Comparison of ENCODE assay signal across 8 mouse cellular contexts in genomic region chr13:83503919-83504318, GRCm38 (mm10). TPM values are rescaled to one million over a fixed set of nuclear protein-coding genes. Genes with fewer than 3 reads are reported as not detected.
DNase-seq lines count a peak whose midpoint lies in the region; ATAC-seq lines count a peak whose summit lies in the region.

Mef2c (plus strand) TSS chr13:83504034.

- no peak for ATAC-seq in forebrain, embryonic 14.5 days
- no peak for ATAC-seq in hematopoietic stem cell, adult 5-6 weeks (replicated peaks in 1 of 2; ENCODE audit: insufficient read depth in 1 of 2, low FRiP score in 2 of 2, low TSS enrichment in 1 of 2, low read depth in 1 of 2, poor library complexity in 2 of 2, severe bottlenecking in 2 of 2)
- no peak for ATAC-seq in liver, embryonic 11.5 days (replicated peaks; ENCODE audit: low FRiP score)
- no peak for ATAC-seq in stomach, embryonic 14.5 days (ENCODE audit: insufficient number of reproducible peaks, insufficient read depth, low FRiP score, low read depth)

- H3K27me3 ChIP-seq in forebrain, embryonic 14.5 days (replicated peaks; ENCODE audit: control insufficient read depth, insufficient read depth, low read length): no peaks in the 10 kb centered on the region
- no peaks in the 10 kb centered on the region for H3K27me3 ChIP-seq in liver, embryonic 11.5 days (replicated peaks; ENCODE audit: control insufficient read depth, insufficient read depth, low read length)
- no peaks in the 10 kb centered on the region for H3K27me3 ChIP-seq in stomach, embryonic 14.5 days (ENCODE audit: control insufficient read depth, insufficient read depth, low read length)

- H3K4me2 ChIP-seq in forebrain, embryonic 14.5 days (ENCODE audit: low read length): no peak within 1 kb of the TSS
- H3K4me2 ChIP-seq in liver, embryonic 11.5 days: no peak within 1 kb of the TSS
- H3K4me2 ChIP-seq in stomach, embryonic 14.5 days (replicated peaks; ENCODE audit: low read depth, low read length): no peak within 1 kb of the TSS

- H3K9ac ChIP-seq in forebrain, embryonic 14.5 days (ENCODE audit: low read length): no peak within 1 kb of the TSS
- no peak within 1 kb of the TSS for H3K9ac ChIP-seq in liver, embryonic 11.5 days (ENCODE audit: low read depth, low read length)
- H3K9ac ChIP-seq in stomach, embryonic 14.5 days (replicated peaks; ENCODE audit: low read depth, low read length): no peak within 1 kb of the TSS

- no peak within 1 kb of the TSS for H3K4me3 ChIP-seq in forebrain, embryonic 14.5 days (ENCODE audit: low read depth, low read length)
- H3K4me3 ChIP-seq in liver, embryonic 11.5 days (ENCODE audit: low read depth, low read length): no peak within 1 kb of the TSS
- H3K4me3 ChIP-seq in stomach, embryonic 14.5 days (ENCODE audit: low read depth, low read length): no peak within 1 kb of the TSS

- H3K36me3 ChIP-seq in forebrain, embryonic 14.5 days (ENCODE audit: control insufficient read depth, insufficient read depth, low read length): no peaks in the 10 kb centered on the region
- H3K36me3 ChIP-seq in liver, embryonic 11.5 days (ENCODE audit: control insufficient read depth, insufficient read depth, low read length): no peaks in the 10 kb centered on the region
- no peaks in the 10 kb centered on the region for H3K36me3 ChIP-seq in stomach, embryonic 14.5 days (ENCODE audit: control insufficient read depth, insufficient read depth, low read length)

- H3K4me1 ChIP-seq in forebrain, embryonic 14.5 days (ENCODE audit: control insufficient read depth, insufficient read depth, low read length): no peaks in the 10 kb centered on the region
- no peaks in the 10 kb centered on the region for H3K4me1 ChIP-seq in liver, embryonic 11.5 days (replicated peaks; ENCODE audit: control insufficient read depth, insufficient read depth, low read length)
- no peaks in the 10 kb centered on the region for H3K4me1 ChIP-seq in stomach, embryonic 14.5 days (ENCODE audit: control insufficient read depth, insufficient read depth, low read length)

- DNase-seq in layer of hippocampus, adult 8-10 months (ENCODE audit: low spot score in 2 of 2): no peak
- no peak for DNase-seq in layer of hippocampus, adult 11-12 months (ENCODE audit: low spot score)
- no peak for DNase-seq in forebrain, embryonic 14.5 days (ENCODE audit: low spot score)
- no peak for DNase-seq in liver, embryonic 11.5 days (ENCODE audit: low spot score)
- no peak for DNase-seq in cerebellum, adult 9-10 months
- DNase-seq in spleen, adult 12 weeks (ENCODE audit: low spot score): no peak

- WGBS in forebrain, embryonic 14.5 days: 91% methylated on average over 7 of the region's 7 CpGs
- 90% methylated on average over 7 of the region's 7 CpGs for WGBS in liver, embryonic 11.5 days
- 86% methylated on average over 7 of the region's 7 CpGs for WGBS in stomach, embryonic 14.5 days

- H3K27ac ChIP-seq in forebrain, embryonic 14.5 days (ENCODE audit: low read depth, low read length): no peak within 1 kb of the TSS
- H3K27ac ChIP-seq in liver, embryonic 11.5 days (ENCODE audit: low read depth, low read length): no peak within 1 kb of the TSS
- no peak within 1 kb of the TSS for H3K27ac ChIP-seq in stomach, embryonic 14.5 days (ENCODE audit: low read length)

- no peaks in the 10 kb centered on the region for H3K9me3 ChIP-seq in forebrain, embryonic 14.5 days (replicated peaks; ENCODE audit: control insufficient read depth, low read length)
- H3K9me3 ChIP-seq in liver, embryonic 11.5 days (ENCODE audit: control insufficient read depth, low read length): no peaks in the 10 kb centered on the region
- no peaks in the 10 kb centered on the region for H3K9me3 ChIP-seq in stomach, embryonic 14.5 days (ENCODE audit: control insufficient read depth, low read depth, low read length)

RNA-seq across cellular contexts. Expression of gene Mef2c, which starts in this region (rescaled TPM):
- 100 to 1,000 TPM; 136 to 161 (median 142) TPM for total RNA-seq in layer of hippocampus, adult 8-10 months (2022)
- polyA plus RNA-seq in forebrain, embryonic 14.5 days (2014; fragmentation: Nextera tagmentation; extraction: Ambion mirVana): 99.4 and 180 TPM in 2 replicates
- 437 and 485 TPM in 2 replicates for total RNA-seq in hematopoietic stem cell, adult 5-6 weeks (2017)
- polyA plus RNA-seq in liver, embryonic 11.5 days (2014; fragmentation: Nextera tagmentation; extraction: Ambion mirVana): 43.9 and 46.0 TPM in 2 replicates
- 53.3 and 54.9 TPM in 2 replicates for polyA plus RNA-seq in stomach, embryonic 14.5 days (2014; fragmentation: Nextera tagmentation; extraction: Ambion mirVana)
